Mouse (Mus musculus) spleen, adult 2 months (tissue): Measurements from ENCODE around the gene Rgs16. TPM values are rescaled to one million over a fixed set of nuclear protein-coding genes. Genes with fewer than 3 reads are reported as not detected.

ENCODE experiments used
- DNase-seq, 2 experiments: peaks; one replicate each; pipeline versions ENCODE4 v3.0.0 to v3.0.0-alpha.2; 2012 to 2021; ENCODE audit warnings: low spot score in 2 of 2, low read depth in 1 of 2
- H3K27ac ChIP-seq: fragments of 200-500 bp; 2 replicates; pipeline ENCODE4 v1.5.1; 2012; ENCODE audit warnings: low read length, inconsistent platforms; ENCODE audit not compliant: insufficient read depth
- H3K27me3 ChIP-seq: fragments of 200-500 bp; 2 replicates; pipeline ENCODE4 v1.6.1; 2012; ENCODE audit warnings: mild to moderate bottlenecking, moderate library complexity, low read length, inconsistent platforms; ENCODE audit not compliant: control insufficient read depth, insufficient read depth
- H3K36me3 ChIP-seq: fragments of 200-500 bp; 2 replicates; pipeline ENCODE4 v1.6.1; 2012; ENCODE audit warnings: mild to moderate bottlenecking, low read length, inconsistent platforms; ENCODE audit not compliant: control insufficient read depth, insufficient read depth
- H3K4me1 ChIP-seq: fragments of 200-500 bp; 2 replicates; pipeline ENCODE4 v1.6.1; 2011; ENCODE audit warnings: inconsistent platforms; ENCODE audit not compliant: control insufficient read depth, insufficient read depth, insufficient read length
- H3K4me3 ChIP-seq: fragments of 200-500 bp; 2 replicates; pipeline ENCODE4 v1.5.1; 2011; ENCODE audit warnings: mild to moderate bottlenecking, inconsistent platforms; ENCODE audit not compliant: insufficient read depth, insufficient read length; ENCODE audit errors: extremely low read depth
- CTCF ChIP-seq: fragments of 200-500 bp; IDR thresholded peaks from 2 replicates; pipeline ENCODE4 v1.5.1; 2011; ENCODE audit warnings: mild to moderate bottlenecking, inconsistent platforms; ENCODE audit not compliant: insufficient read depth, insufficient read length, insufficient replicate concordance; ENCODE audit errors: extremely low read depth
- POLR2A ChIP-seq: fragments of 200-500 bp; IDR thresholded peaks from 2 replicates; pipeline ENCODE4 v1.6.1; 2011; ENCODE audit warnings: low read depth, low read length, inconsistent platforms
- WGBS: fragments of 180-500 bp; shearing (Covaris S2); methylation state at CpG from one replicate; pipeline ENCODE4 v1.1.7; 2018; 5-methylcytosine and 5-hydroxymethylcytosine counted together
- polyA plus RNA-seq: library from polyadenylated mRNA; depleted of rRNA; stranded (reverse); fragments of >200 nt; gene quantifications from 2 replicates; pipeline ENCODE4 v1.2.3, GENCODE M21; 2012; rRNA removed

Gene Rgs16
- polyA plus RNA-seq, 1 experiment = 0.88 TPM

- WGBS = 86% methylated on average over 10 of the region's 10 CpGs
- DNase-seq = no peak
- Histone ChIP-seq H3K27me3 (no peaks in the 10 kb centered on the region), H3K4me1 (no peaks in the 10 kb centered on the region), H3K36me3 (no peaks in the 10 kb centered on the region), H3K4me3 (no peak overlapping the region), H3K27ac (no peak overlapping the region)
- TF ChIP-seq POLR2A = no peak
- no peak for TF ChIP-seq CTCF
Observed at GRCm38 (mm10) chr1:153778205-153778604, 38.1 kb downstream of the Rgs16 start.

DNA sequence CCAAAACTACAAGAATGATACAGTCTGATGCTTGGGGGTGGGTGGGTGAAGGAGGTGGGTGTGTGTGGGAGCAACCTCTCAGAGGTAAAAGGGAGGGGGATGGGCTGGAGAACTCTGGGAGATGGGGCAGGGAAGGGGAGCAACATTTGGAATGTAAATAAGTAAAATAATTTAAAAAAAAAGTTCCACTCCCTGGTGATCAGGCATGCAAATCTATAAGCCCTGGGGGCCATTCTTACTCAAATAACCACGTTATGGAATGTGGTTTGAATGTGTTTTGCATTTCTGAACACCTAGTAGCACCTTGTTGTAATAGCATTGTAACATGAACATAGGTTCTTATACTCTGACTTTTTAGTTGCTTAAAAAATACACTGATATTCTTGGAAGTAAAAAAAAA, 43.2 kb downstream of the Rgs16 start:
- no peak for DNase-seq
- TF ChIP-seq POLR2A = no peak
- TF ChIP-seq CTCF = no peak
- Histone ChIP-seq H3K27me3 (no peaks in the 10 kb centered on the region), H3K4me3 (no peak overlapping the region), H3K4me1 (no peaks in the 10 kb centered on the region), H3K36me3 (no peaks in the 10 kb centered on the region), H3K27ac (no peak overlapping the region)
- 43% methylated on average over 1 of the region's 1 CpGs for whole genome bisulfite sequencing

DNA sequence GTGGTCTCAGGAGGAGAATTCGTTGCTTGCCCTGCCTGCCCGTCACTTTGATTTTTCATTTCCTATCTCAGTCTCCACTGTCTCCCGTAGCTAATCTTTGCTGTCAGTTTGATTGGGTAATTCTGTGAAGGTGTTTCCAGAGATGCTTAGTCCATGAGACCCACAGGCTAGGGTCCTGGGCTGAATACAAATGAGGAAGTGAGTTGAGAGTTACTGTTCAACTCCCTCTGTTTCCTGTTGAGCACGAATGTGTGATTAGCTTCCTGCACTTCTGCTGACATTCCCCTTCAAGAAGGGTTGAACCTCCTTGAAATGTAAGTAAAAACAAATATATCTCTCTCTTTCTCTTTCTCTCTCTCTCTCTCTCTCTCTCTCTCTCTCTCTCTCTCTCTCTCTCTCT, 45.5 kb downstream of the Rgs16 start:
- no peak for DNase-seq
- no peaks in the 10 kb centered on the region for H3K36me3 ChIP-seq
- H3K4me3 ChIP-seq = no peak overlapping the region
- no peak for TF ChIP-seq POLR2A
- TF ChIP-seq CTCF = no peak
- no peaks in the 10 kb centered on the region for H3K27me3 ChIP-seq
- no peak overlapping the region for H3K27ac ChIP-seq
- WGBS = 25% methylated on average over 4 of the region's 4 CpGs
- no peaks in the 10 kb centered on the region for H3K4me1 ChIP-seq

DNA sequence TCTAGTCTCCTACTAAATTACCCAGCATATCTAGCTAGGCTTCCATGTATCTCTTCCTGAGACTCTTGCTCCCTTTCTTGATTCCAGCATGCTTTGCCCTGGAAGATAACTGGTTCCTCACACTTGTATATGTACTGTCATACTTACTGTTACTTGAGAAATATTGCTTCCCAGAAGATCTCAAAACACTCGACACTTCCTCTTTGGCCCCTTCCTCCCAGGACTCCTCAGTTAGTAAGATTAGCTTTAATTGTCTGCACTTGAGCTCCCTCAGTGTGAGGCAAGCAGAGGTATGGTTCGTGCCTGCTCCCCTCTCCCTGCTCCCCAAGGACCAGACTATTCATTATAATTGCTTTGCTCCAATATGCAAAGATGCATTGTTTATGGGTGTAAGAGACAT, 50.6 kb downstream of the Rgs16 start:
- DNase-seq = no peak
- no peak overlapping the region for H3K27ac ChIP-seq
- 38% methylated on average over 2 of the region's 2 CpGs for WGBS
- no peaks in the 10 kb centered on the region for H3K36me3 ChIP-seq
- TF ChIP-seq POLR2A (no peak), CTCF (no peak)
- H3K27me3 ChIP-seq = no peaks in the 10 kb centered on the region
- H3K4me3 ChIP-seq = no peak overlapping the region
- no peaks in the 10 kb centered on the region for H3K4me1 ChIP-seq

DNA sequence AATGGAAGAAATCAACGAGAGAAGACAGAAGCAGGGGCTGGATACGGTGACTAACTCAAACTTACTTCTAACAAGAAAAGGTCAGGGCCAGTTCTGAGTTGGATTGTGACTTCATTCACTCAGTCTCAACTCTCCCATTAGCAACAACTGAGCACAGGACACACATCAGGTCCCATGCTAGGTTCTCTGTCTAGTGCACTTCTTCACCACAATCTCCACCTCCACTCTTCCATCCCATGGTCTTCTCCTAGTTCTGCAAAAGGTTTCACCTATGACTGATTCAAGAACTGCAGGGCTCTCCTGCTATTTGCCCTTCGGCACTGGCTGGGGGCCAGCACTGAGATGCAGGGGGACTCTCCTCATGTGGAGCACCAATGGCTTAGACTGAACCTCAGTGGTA, 54.1 kb downstream of the Rgs16 start:
- no peak for TF ChIP-seq POLR2A
- TF ChIP-seq CTCF = no peak
- WGBS = 71% methylated on average over 3 of the region's 3 CpGs
- no peak for DNase-seq
- no peaks in the 10 kb centered on the region for H3K27me3 ChIP-seq
- no peaks in the 10 kb centered on the region for H3K4me1 ChIP-seq
- no peak overlapping the region for H3K4me3 ChIP-seq
- no peak overlapping the region for H3K27ac ChIP-seq
- no peaks in the 10 kb centered on the region for H3K36me3 ChIP-seq

Other genes starting within 250 kb of the Rgs16 start
- 1.4 and 1.9 TPM in 2 replicates for gene Npl, start 190.3 kb upstream of the Rgs16 start, polyA plus RNA-seq
- 0.02 TPM in 2 replicates for gene Rgs8, start 87.3 kb upstream of the Rgs16 start, polyA plus RNA-seq
- 5.1 and 7.0 TPM in 2 replicates for gene Rnasel, start 9.1 kb downstream of the Rgs16 start, polyA plus RNA-seq
- not detected in 2 replicates for gene Rgsl1, start 103.8 kb downstream of the Rgs16 start, polyA plus RNA-seq
- gene Teddm1b, start 134.0 kb downstream of the Rgs16 start, polyA plus RNA-seq = not detected in 2 replicates
- gene Teddm1a, start 151.4 kb downstream of the Rgs16 start, polyA plus RNA-seq = not detected in 2 replicates
- 66.9 and 168 TPM in 2 replicates for gene Glul, start 159.6 kb downstream of the Rgs16 start, polyA plus RNA-seq
- gene Teddm2, start 159.9 kb downstream of the Rgs16 start, polyA plus RNA-seq = 0.32 and 0.43 TPM in 2 replicates